Mouse (Mus musculus) layer of hippocampus, adult 11-12 months (tissue): Measurements from ENCODE around the gene Ldlrad3.

Source experiments
- DNase-seq: peaks from one replicate; pipeline ENCODE4 v3.0.0; 2022; ENCODE audit warnings: low spot score

Ldlrad3 gene

DNA sequence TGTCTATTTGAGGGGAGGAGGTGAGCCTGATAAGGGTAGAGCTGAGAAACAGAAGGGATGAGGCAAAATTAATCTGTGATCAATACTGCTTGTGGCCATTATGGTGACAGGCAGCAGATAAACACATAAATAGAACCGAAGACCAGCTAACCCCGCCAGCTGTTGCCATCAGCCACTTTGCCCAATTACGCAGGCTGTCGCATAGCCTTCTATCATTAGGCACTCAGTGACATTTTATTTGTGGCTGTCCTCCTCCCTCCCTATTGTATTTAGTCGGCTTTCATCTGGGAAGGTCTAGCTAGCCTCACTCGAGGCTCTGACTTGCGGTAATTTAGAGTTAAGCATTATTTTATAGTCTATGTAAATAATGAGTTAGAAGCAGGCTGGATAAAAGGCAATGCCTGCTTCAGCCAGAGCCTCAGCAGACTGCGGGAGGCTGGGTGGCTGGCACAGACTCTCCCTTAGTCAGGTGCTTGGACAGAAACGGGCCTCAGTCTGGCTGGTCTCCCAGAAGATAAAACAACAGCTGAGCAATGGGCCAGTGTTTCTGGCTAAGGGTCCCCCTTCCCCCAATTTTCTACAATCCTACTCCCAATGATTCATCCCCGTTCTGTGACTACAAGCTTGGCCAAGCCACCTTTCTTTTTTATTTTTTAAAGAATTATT is 147.8 kb downstream of the Ldlrad3 start:
- peak; percentile 82 for DNase-seq

DNA sequence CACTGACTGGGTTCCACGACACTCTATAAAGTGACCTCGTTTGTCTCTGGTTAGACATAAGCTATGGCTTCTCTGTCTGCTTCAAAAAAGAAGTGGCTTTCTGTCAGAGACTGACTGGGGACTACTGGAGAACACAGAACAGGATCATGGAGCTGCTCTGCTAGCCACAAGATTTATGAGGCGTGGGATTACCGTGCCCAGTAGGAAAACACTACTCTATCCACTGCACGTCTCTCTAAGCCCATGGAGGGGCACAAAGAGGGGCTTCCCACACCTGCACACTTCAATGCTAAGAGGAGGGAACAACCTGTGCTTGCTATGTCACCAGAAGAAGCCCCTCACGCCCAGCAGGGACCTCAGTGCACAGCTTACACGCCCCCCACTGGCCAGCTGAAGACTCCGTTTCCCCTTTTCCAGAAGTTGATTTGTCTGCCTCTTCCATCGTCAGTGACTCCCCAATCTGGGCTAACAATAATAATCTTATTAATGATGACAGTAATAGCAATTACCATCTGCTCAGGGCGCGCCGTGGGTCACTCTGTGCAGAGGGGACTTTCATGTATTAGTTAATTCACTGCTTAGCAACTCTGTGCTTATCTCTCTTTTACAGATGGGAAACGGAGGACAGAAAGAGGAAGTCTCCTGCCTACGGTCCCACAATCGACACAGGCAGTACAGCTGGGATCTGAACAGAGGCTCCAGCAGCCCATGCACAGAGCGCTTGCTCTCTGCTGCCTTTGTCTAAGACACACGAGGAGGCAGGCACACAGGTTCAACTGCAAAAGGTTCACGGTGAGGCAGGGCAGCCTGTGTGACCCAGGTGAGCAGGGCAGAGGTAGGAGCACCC is 149.3 kb downstream of the Ldlrad3 start:
- DNase-seq = no peak

DNA sequence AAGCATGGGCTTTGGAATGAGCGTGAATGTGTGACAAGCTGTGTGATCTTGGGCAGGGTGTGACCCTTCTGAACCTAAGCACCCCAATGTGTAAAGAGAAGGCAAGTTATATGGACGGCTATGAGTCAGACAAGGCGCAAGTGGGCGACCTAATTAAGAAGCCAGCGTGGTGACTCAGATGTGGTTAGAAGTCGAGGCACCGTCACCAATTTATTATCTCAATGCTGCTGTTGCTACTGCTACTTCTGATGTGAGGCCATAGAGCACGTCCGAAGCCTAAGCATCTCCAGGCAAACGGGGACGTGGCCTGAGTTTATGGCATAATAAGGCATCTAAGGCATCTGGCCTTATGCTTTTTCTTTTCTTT is 151.7 kb downstream of the Ldlrad3 start:
- no peak for DNase-seq

DNA sequence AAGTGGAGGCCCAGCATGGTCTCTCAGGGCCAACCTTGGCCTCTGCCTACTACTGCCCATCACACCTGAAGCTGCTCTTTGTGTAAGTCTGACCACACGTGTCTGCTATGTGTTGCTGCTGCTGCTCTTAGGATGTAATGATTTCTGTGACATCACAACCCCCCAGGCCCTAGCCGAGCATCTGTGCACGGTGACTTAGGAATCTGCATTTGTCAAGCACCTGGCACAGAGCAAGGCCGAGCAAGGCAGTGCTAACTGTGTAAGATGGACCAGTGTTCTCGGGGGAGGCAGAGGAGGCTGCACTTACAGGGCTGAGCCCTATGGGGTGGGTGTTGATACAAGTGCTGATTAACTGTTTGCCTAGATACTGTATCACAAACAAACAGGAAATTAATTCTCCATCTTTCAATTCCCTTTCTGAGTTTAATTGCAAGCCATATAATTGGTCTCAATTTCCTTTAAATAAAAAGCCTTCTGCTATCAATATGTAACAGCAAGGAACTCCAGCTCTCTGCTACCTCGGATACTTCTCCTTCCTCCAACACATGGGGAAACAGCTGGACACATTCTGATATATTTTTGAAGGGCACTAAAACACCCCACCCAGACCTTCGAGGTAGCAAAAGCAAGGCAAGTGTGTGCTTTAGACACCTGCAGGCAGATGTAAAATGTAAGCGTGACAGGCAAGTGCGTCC is 152.2 kb downstream of the Ldlrad3 start:
- no peak for DNase-seq

DNA sequence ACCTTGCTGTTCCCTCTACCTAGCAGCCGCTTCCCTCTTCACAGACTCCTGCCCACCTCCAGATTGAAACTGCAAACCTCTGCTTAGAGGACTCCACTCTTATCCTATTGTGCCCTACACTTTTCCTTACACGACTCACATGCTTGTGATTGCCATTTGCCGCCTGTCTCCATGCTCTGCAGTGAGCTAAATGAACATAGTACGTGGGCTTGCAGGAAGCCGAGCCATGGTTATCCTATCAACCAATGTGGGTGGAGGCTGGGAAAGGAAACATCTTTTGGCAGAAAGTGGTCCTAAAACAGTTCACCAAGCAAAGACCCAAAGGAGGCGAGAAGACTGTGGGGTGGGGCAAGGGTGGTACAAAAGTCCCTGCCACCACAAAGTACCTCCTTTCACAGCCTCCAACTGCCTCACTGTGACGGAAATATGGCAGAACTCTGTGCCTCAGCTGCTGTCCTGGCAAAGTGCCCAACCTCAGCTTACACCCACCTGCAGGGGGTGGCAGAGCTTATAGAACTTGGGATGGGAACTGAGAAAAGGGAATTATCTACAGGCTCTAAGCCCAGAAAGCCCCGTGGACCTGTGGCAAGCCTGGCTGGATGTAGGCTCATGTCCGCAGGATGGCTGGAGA is 153.4 kb downstream of the Ldlrad3 start:
- peak; percentile 70 for DNase-seq

DNA sequence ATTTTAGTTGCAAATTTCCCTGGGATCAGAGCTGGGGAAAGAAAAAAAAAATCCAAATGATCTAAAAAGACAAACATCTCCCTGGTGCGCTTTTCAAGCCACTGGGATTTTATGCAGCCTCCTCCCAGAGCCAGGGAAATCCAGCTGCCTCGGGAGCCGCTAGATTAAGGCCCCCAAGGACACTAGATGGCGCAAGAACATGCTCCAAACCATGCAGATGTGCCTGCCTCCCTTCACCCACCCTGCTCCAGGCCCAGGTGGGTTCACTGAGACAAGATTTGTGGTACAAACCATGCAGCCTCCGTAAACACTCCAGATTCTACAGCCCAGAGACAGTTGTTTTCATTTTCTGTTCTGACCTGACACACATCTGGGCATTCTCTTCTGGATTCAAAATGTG is 155.5 kb downstream of the Ldlrad3 start:
- DNase-seq = peak; percentile 81

DNA sequence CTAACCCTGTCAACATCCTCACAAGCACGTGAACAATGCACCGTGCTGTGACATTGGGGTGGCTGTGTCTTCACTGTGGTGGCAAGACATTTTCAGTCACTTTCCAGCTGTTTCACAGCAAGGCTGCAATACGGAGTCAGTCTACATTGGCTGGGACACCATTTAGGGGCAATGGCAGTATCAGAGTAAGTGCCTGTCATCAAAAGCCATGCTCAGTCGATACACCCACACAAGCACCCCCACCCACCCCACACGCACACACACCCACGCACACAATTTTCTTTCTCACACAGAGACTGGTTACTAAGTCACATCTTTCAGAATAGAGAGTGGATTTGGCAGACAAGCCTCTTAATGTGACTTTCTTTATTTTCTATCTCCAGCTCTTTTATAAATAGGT is 156.0 kb downstream of the Ldlrad3 start:
- DNase-seq = no peak

DNA sequence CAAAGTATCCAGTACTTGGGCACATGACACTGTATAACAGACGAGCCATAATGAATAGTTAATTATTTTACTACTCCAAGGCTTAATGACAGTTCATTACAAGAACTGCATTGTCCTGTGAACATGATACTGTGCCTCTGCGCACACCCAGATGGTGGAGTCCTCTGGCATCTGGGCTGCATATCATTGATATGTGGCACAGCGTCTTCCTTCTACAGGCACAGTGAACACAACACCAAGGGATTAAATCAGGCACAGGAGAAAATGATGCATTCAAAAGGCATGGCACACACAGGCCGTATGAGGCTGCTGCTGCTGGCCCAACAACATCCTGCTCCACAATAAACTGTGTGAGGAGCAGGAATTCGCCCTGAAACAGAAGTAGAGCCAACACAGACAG is 156.5 kb downstream of the Ldlrad3 start:
- no peak for DNase-seq

DNA sequence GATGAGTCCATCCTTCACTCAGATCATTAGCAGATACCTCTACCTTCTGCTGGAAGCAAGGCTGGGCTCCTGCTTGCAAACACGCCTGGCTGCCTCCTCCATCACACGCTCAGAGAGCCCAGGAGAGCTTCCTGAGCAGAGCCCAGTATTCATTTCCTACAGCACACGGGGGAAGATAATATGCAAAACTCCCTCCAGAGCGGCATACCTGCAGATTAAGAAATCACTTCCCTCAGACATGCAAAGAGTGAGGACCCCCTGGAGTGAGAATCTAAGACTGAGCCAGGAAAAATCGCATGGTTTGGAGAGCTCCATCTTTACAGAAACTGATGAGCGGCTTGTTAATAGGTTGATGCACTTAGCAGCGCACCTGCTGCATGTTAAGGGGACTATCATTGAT is 158.9 kb downstream of the Ldlrad3 start:
- no peak for DNase-seq

DNA sequence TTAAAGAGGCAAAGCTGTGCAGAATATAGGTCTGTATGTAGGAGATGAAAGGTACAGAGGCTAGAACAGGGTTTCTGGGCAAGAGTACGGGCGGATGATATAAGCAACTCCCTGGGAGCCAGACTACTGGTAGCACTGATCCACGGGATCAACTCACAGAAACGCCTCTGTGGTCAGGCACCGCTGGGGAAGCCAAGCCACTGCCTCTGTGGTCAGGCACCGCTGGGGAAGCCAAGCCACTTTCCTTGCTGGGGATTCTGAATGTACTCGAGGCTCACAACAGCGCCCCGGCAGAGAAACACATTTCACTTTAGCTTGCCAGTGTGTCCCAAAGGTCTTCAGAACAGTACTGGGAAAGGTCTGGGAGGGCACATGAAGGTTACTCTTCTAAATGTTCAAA is 160.0 kb downstream of the Ldlrad3 start:
- no peak for DNase-seq

DNA sequence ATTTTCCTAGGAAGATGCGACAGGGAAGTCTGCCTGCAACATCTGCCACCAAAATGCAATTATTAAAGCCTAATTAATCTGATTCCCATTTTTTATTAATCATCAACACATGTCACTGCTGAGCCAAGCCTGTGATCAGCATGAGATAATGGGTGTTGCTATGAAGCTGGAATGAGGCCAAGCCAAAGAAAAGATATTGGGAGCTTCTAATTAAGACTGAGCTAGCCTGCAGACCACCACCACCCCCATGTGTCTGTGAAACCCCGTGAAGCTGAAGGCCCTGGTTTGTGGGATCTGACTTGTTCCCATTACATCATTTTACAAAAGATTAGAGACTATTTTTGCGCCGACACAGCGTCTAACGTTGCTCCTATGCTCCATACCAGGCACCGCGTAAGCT is 161.7 kb downstream of the Ldlrad3 start:
- DNase-seq = no peak

DNA sequence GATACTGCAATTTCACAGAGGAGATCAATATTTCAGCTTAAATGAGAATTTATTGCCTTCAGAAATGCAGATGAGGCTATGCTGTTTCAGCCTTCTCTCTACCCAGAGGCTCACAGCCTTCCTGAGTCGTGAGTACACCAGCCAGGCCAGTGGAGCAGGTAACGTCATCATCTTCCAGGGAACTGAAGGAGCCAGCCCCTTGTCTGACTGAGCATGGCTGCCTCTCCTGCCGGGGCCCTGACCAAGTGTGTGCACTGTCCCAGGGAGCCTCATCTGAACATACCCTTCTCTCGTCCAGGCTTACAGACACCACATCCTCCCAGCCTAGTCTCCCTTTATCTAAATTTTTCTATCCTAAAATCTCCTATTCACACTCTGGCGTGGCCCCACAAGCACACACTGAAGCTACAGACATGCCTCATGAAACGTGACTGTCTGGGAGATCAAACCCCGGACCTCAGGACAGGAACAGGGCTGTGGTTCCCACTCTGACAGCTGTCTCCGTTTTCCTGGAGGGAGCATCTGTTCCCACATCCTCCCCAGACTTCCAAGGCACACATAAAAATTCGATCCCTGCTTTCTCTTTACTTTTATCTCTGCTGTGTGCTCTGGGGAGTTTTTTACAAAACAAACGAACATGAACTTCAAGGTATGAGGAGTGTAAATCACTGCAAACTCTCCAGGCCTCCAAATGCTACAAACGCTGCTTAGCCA is 164.7 kb downstream of the Ldlrad3 start:
- DNase-seq = no peak

DNA sequence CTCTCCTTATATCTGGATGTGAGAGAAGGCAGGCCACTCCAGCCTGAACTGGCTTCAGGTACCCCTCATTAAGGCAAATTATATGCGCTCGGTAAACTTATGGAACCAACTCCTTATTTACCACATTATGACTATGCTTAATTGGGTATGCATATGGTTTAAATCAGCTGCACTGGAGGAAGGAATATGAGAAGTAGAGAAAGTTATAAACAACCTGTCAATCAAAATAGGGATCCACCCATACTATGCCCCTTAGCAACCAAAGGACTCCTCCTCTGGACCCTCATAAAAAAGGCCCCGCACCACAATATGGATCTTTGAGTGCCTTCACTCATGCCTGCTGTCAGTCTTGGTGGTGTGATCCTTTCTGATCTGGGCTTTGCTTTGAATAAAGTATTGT is 165.6 kb downstream of the Ldlrad3 start:
- no peak for DNase-seq

DNA sequence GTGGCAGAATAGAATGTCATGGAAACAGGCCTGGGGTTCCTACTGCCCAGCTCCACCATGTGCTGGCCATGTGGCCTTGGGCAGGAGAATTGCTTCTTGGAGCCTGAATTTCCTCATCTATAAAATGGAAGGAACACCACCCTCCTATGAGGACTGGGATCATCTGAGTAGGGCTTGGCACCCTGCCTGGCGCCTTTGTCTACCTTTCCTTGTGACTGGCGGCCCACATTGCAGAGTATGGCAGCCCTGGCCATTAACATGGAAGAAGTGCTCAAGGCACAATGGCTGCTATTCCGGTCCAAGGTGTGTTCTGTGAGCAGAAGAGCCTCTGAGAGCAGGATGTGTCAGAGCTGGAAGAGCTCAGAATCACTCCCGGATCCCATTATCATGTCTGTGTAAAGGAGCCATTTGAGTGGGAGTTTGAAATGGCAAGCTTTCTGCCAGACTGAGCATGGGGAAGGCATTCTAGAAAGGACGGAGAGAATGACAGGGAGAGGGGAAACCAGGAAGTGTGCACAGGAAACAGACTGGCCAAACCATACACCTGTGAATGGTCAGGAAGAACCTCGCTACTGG is 171.6 kb downstream of the Ldlrad3 start:
- DNase-seq = no peak

DNA sequence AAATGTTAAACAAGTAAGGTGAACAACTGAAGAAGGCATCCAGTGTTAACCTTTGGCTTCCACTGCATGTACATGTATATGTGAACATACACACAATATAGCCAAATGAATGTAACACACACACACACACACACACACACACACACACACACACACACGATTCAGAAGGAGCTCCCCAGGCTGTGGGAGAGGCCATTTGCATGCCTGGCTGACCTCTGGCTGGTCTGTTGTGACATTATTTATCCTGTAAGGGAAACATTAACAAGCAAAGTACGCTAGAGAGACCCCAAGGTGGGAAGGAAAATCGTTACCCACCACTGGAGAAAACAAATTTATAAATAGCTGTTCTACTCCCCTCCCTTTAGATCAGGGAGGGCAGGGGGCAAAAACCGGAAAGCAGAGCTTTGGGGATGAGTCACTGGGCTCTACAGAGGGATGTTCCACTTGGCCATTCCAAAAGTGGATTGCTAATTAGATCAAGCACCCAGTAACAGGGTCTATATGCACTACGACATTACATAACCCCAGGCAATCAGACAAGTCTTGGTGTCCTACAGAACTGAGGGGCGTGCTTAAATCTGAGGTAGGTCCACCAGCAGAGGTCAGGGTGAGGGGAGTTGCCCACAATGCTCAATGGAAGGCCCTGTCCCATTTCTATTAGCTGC is 174.7 kb downstream of the Ldlrad3 start:
- DNase-seq = no peak

DNA sequence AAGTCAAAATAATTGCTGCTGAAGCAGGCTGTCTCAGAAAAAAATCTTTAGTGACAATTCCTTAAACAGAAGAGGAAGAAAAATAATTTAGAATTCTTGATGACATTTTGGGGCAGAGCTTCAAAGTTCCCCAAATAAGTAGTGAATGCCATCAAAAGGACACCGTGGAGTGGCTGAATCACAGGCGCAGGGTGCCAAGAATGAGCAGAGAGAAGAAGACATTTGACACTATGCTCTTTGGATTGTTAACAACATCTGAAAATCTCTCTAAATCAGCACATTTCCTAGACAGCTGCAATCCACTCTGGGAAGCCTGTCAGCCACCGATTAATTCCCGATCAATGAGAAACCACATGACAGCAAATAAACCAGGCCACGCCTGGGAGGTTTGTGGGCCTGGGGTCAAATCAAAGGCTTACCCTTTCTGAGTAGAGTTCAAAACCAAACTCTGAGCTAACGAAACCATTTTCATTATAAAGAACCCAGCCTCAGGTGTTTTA is 176.4 kb downstream of the Ldlrad3 start:
- DNase-seq = no peak

DNA sequence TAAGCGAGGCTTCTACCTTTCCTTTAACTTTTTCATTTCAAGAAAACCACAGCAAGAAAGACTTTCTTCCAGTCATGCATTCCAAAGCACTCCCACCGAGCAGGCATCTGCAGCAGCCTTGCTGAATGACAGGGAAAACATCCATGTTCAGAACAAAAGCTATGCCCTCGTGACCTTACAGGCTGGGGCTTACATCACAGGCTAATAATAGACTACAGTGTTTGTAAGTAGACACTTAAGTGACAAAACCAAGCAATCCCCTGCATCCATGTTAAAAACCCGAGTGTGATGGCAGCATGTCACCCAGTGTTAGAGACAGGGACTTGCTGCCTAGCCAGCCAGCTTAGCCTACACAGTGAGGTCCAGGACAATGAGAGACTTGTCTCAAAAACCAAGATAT is 180.0 kb downstream of the Ldlrad3 start:
- DNase-seq = no peak

DNA sequence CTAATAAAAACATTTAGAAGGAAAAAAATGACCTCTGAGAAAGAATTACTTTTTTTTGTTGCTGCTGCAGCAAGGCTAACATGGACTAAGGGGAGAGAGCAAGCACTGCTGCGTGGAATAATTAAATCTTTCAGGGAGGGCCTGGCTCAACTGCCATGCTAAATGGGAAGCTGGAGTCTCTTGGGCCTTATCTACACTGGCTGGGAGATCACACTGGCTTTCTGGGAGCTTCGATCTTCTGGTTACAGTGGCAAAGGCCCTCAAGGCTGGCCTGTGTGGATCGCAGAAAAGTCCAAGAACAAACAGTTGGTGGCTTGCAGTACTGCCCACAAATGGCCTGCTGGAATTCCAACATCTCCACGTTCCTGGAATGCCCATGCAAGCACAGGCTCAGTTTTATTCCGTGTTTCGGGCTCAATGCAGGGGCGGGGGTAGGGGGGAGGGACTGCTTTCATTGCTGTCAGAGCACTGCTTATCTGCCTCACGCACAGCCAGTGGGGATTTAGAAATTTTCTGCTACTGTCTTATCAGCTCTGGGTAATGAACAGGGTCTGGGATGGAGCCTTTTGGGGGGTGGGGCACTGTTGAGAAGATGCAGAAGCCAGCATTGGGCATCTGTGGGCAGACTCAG is 180.7 kb downstream of the Ldlrad3 start:
- DNase-seq = no peak

DNA sequence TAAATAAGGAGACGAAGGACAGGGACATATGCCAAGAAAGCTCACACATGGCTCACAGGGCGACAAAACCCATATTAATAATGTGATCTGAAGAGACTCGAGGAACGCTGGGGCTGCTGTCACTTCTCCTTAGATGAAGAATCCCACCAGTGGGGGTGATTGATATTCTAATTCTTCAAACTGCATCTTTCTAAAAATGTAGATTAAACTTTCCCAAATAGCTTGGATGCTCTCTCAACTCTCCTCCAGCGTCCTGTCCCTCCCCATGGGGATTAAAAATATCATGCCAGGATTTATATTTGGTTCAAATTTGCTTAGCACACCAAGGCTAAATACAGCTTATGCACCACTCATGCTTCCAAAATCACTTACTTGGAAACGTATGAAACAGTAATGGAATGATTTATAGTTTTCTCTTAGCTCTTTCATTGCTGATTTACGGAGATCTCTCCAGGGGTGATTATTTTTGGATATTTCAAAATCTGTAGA is 182.4 kb downstream of the Ldlrad3 start:
- no peak for DNase-seq
